Mouse (Mus musculus) myocyte (in vitro differentiated cells): ENCODE measurements at regions not wholly inside any gene's neighbourhood (a gene's known extent, or its start where the extent isn't known, plus 50 kb on each side); places are given as distances from the start of the nearest gene placed in this dataset.

Source experiments
- MAX ChIP-seq: IDR thresholded peaks from one replicate; pipeline ENCODE4 v1.6.1; 2011; ENCODE audit warnings: low read depth, mild to moderate bottlenecking, control low read depth
- POLR2A ChIP-seq: IDR thresholded peaks from one replicate; pipeline ENCODE4 v1.6.1; 2011; ENCODE audit warnings: low read depth, mild to moderate bottlenecking, control low read depth, moderate library complexity; ENCODE audit not compliant: insufficient read length

- no peak for TF ChIP-seq MAX
- no peak for TF ChIP-seq POLR2A
These were observed 305.8 kb upstream of the Trib2 start for GRCm38 (mm10) chr12:16122353-16123127.
